Mouse (Mus musculus) left cerebral cortex, postnatal 4 days (tissue): ENCODE measurements around the gene Pcbp4. TPM values are rescaled to one million over a fixed set of nuclear protein-coding genes. Genes with fewer than 3 reads are reported as not detected.

Experiments used
- DNase-seq: peaks from one replicate; pipeline ENCODE4 v3.0.0-alpha.2; 2022
- intact Hi-C: fragments of 180-260 bp; cut with DNase I; formaldehyde crosslinking; loops from one replicate; pipeline ENCODE4 v1.15.1; 2025
- total RNA-seq, 2 experiments: library from RNA; stranded (reverse); gene quantifications; 2 replicates each; pipeline ENCODE4 v1.2.3; 2021

The Pcbp4 gene
- total RNA-seq, 2 experiments from 2014 or later, result 409 to 418 TPM

GRCm38 (mm10) chr9:106462430-106462800 is 9.3 kb downstream of the Pcbp4 start:
- intact Hi-C loops, result no loop called here
- DNase-seq, result no peak

DNA sequence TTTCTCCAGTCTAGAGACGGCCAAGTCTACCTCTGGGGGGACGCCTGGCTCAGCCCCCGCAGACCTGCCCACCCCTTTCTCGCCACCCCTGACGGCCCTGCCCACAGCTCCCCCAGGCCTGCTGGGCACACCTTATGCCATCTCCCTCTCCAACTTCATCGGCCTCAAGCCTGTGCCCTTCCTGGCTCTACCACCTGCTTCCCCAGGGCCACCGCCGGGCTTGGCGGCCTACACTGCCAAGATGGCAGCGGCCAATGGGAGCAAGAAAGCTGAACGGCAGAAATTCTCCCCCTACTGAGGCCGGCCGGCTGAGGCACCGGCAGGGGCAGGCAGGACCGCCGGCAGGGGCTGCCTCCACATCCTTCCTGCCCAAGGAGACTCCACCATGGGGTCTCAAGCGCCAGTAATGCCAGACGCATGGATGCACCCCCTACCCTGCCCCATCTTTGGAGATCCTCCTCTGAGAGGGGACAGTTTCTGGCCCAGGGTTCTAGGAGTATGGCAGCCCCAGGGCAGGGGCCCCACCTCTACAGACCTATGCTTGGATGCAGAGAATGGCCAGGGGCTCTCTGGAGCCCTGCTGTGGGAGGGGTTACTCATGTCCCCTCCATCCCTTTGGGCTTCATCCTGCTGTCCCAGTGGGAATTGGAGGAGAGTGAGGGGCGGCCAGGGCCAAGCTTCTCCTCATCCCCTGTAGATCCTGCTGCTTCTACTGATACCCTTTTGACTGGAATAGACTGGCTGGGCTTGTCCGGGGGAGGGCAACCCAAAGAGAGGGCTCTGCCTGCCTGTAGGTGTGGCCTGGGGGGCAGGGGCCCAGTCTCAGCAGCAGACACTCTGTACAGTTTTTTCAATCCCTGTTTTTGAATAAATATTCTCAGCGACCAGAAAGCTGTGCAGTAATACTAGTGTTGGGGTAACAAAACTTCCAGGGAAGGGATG is 10.3 kb downstream of the Pcbp4 start:
- intact Hi-C loops, result no loop called here
- peak; percentile 86 for DNase-seq

DNA sequence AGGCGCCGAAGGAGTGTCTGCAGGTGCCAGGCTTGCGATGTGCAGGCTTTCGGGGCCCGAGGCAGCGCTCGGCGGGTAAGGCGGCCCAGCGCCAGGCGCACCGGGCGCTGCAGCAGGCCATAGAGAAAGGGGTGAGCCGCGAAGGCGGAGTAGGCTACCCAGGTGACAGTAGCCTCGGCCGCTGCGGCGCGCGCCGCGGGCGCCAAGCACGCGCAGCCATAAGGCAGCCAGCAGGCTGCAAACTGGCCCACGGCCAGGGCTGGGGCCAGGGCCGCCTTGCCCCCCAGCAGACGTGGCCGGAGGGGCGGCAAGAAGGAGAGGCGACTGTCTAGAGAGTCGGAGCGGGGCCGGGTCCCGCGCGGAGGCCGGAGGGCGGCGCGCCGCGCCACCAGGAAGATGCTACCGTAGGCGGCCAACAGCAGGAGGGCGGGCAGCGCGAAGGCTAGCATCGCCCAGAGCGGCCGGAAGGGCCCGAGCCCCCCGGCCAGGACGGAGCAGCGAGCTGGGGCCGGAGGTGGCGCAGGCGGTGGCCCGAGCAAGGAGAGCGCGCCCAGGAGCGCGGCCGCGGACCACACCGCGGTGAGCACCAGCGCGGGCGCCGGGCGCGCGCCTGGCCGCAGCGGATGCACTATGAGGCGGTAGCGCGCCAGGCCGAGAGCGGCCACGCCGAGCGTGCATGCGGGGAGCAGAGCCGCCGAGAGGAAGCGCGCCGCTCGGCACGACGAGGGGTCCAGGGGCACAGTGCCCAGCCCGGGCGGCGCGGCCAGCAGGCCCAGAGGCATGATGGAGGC is 11.9 kb downstream of the Pcbp4 start:
- intact Hi-C loops, result no loop called here

DNA sequence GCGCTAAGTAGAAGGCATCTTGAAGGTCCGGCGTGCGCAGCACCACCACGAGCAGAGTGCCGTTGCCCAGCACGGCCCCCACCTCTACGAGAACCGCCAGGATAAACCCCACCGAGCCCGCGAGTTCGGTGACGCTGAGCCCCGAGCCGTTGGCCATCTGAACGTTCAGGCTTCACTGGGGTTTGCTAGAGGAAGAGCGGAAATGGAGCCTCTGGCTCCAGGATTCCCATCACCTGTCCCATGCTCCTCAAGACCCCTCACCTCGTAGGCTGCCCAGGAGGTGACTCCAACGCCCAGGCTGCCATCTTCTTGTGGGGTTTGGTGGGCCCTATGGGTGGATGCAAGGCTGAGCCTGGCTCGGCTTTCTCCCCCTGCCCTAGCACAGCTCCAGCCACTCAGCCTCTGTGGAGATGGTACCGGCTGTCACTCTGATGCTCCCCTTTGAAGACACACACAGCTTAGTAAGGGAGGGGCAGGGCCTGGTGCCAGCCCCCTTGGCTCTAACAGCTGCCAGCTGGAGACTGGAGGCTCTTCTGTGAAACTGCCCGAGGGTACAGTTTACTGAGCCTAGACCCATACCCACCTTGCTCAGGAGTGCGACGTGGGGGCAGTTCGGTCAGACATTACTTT is 12.6 kb downstream of the Pcbp4 start, which contains the start of gene Gpr62:
Gpr62 (minus strand) TSS at position 368 of the 630 bp plus-strand sequence.
- peak; percentile 95 for DNase-seq
- intact Hi-C loops, result no loop called here

More for the DNA sequence above, 11.9 kb downstream of the Pcbp4 start:
- peak; percentile 90 for DNase-seq

DNA sequence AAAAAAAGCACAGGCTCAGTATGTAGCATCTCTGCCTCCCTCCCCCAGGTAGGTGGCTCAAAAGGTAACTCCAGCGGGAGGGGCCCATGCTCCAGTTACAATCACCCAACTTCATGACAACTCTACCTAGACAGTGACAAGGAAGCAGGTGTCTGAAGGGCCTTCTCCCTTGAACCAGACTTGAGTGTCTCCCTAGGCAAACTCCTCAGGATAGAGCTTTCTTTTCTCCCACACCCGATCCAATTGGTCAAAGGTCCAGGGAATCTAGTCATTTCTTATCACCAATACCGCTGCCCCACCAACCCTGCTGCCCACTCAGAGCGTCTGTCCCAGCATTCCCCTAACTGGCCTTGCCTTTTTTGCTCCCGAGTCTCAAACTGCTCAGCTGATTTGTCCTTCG is 13.6 kb downstream of the Pcbp4 start:
- no peak for DNase-seq
- intact Hi-C loops, result no loop called here

DNA sequence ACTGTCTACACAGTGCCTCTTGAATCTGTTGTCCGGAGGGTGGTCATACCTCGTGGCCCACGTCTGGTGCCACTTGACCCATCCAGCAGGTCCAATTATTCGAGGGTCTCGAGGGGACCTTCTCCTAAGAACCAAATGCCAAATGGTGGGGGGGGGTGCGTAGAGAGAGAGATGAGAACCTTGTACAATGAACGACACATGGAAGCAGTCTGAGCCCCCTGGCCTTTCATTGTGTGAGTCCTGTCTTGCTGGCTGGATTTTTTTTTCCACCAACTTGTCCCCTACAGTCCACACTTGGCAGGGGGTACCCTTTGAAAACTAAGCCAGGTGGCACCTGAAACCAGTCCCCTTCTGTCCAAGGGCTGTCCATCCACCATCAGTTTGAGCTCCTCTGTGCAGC is 14.7 kb downstream of the Pcbp4 start:
- intact Hi-C loops, result no loop called here
- no peak for DNase-seq

DNA sequence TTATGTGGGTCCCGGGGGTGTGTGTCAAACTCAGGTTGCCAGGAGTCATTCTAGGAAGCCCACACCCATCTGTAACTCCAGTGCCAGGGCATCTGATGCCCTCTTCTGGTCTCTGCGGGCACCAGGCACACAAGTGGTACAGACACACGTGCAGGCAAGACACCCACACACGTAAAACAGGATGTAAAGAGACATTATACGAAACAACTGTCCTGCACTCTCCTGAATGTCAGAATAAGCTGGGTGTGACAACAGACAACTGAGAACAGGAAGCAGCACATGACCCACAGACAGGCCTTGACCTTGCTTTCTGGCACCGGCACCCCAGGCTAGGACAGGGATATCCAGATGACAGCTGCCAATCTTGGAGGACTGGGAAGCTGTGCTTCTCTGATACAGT is 16.2 kb downstream of the Pcbp4 start:
- no peak for DNase-seq
- intact Hi-C loops, result no loop called here

GRCm38 (mm10) chr9:106469776-106470175 is 16.7 kb downstream of the Pcbp4 start:
- intact Hi-C loops, result no loop called here
- no peak for DNase-seq

DNA sequence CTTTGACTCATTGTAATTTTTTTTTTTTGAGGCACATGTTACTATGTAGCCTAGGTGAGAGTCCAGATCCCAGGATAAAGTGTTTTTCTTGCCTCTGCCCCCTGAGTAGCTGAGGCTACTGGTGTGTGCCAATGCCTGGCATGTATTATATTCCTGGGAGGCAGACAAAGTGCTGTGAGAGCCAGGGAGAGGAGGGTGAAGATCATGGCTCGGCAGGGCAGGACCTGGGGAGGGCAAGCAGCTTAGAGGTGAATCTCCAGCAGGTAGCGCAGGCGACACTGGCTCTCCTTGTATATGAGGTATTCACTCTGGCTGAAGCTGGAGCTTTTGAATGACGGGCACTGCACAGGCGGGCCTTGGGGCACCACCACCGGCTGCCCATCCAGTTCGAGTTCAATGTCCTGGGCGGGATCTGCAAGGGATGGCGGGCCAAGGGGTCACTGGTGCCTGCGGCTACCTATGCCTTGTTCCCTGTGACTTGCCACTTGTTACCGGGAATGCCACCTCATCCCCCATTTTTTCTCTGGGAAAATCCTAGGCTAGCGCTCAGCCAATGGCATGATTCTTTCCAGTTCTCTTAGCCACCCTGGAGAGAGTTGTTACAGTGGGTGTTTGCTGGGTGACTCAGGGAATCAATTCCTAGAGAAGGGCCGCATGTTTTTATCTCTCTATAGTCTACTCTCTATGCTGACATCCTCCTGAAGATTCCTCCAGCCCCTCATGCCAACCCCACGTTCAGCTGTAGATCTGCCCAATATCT is 18.1 kb downstream of the Pcbp4 start:
- intact Hi-C loops, result no loop called here
- no peak for DNase-seq

DNA sequence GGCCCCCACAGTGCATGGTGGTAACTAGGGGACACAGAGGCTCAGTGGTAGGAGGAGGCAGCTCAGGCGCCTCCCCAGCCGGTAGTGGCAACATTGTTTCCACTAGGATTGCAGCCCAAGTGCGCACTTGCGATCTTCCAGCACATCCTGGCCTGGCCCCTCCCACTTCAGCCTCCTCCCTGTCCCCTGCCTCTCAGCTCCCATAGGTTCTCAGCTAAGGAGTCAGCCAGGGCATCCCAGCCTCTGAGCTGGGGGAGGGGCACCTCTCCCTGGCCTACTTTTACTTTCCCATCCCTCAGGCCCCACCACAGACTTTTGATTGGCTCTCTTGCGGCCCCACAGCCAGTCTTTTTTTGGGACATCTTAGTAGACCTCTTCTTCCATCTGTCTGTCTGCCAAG is 18.8 kb downstream of the Pcbp4 start:
- peak; percentile 44 for DNase-seq
- intact Hi-C loops, result no loop called here

DNA sequence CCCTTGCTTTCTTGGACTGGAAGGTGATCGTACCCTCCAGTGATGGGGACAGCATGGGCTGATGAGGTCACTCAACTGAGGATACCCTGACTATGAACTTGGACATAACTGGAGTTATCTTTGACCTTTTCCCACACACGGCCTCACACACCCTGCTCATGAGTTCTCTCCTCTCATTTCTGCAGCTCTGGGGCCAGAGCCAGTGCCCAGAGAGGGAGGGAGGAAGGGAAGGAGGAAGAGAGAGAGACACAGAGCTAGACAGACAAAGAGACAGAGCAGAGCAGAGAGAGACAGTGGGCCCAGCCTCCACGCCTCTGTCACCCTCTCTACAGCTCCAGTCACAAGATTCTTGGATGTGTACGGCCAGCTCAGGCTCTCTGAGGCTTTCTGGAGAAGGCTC is 19.2 kb downstream of the Pcbp4 start:
- intact Hi-C loops, result no loop called here
- peak; percentile 0 for DNase-seq

DNA sequence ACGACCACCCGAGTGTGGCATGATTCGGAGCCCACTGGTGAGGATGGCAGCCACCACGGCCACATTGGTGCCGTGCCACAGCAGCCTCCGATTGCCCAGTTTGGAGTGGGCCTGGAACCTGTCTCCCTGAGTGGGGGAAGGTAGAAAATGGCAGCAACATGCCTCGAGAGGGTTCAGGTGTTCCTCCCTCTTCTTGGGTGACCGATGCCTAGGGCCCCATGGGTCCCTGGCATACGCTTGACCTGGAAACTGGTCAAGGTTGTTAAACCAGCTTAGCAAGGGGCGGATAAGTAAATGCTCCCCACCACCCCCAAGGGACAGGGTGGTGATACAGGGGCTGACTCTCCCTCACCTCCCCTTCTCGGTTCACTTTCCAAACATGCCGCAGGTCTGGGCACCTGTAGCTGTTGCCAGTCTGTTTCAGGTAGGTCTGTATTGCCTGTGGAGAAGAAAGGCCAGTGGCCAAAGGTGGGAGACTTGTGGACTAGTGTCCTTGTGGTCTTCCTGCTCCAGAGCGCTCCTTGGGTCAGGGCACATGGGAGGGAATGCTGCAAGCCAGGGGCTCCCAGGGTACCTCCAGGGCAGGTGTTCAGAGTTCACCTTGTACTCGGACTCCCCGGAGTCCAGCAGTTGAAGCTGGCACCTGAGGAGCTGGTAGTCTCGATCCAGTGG is 20.1 kb downstream of the Pcbp4 start:
- intact Hi-C loops, result no loop called here
- DNase-seq, result peak; percentile 21

- intact Hi-C loops, result no loop called here
- DNase-seq, result peak; percentile 43
Measured at GRCm38 (mm10) chr9:106473753-106474105, 20.6 kb downstream of the Pcbp4 start.

- DNase-seq, result peak; percentile 84
- intact Hi-C loops, result no loop called here
Measured at GRCm38 (mm10) chr9:106474456-106474855, 21.4 kb downstream of the Pcbp4 start.

DNA sequence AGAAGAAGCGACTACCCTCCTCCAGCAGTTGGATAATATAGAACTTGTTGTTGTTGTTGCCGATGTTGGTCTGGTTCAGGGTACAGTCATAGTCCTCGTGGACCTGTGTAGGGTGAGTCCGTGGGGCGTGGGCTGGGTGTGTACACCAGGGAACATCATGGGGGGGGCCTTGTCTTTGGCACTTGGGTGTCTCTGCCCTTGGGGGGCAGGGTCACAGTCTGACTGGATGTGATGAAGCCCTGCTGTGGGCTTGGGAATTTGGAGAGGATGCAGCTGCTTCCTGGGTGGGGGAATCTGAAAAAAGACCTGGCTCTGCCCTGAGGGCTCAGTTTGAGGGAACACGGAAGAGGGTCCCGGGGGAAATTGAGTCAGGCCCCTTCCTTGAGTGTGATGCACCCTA is 22.0 kb downstream of the Pcbp4 start:
- DNase-seq, result peak; percentile 19
- intact Hi-C loops, result no loop called here

- intact Hi-C loops, result no loop called here
- DNase-seq, result peak; percentile 4
Measured at GRCm38 (mm10) chr9:106475663-106476001, 22.5 kb downstream of the Pcbp4 start, which contains the start of gene Rrp9. Rrp9 (plus strand) TSS chr9:106475963.

DNA sequence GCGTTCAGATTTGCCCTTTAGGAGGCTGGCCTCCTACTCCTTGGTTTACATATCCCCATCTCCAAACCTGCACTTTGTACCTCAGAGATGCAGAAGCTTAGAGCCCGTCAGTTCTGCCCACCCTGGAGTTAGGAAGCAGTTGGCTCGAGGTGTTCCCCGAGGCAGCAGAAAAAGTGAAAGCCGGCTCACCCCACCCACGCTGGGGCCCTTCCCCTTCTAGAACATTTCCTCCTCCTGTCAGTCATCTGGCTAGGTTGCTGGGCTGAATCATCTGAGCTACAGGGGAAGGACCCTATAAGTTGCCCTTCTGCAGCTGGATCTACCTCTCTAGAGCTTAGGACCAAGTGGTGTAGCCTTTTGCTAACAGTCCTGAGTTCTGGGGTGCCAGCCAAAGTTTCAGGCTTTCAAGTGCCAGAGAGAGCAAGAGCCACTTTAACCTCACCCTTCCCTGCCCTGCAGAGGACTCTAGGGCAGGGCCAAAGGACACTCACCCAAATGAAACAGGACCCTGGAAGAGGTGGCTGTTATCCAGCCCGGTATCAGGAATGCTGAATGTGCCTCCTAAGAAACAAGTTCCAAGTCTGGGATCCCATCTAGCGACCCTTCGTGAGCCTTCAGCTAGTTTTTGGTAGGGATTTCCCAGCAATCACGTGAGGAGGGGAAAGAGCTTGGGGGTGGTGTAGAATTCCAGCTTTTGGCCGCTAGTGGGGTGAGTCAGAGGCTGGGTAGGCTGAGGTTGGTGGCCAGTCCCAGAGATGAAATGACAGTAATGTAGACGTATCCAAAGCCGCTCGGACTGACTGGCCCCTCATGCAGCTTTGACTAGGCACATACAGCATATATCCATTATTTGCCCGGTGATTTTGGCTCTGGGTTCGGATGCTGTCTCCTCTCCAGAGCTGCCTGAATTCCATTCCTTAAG is 23.2 kb downstream of the Pcbp4 start:
- no peak for DNase-seq
- intact Hi-C loops, result no loop called here

DNA sequence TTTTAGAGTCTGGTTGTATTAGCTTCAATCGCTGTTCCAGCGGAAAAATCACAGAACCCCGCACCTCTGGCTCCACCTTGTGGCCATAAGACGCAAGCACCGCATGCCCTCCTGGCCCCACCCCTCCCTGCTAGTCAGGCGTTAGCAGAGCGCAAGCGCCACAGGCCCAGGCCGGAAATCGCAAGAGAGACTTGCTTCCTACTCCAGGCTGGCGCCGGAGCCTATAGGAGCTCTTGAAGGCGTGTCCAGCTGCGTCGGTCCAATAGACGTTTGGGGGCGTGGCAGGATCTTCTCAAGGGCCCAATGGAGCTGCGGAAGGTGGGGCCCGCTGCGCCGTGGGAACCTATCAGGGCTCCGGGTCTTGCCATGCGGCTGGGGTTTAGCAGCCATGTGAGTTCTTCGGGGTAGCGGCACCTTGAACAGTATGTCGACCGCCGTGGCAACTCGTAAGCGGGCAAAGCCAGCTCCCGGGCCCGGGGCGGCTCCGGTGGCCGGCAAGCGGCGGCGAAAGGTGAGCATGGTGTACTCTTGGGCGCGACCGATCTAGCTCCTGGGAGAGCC is 23.9 kb downstream of the Pcbp4 start, which contains the start of gene Parp3:
Parp3 (minus strand) TSS at position 26 of the 561 bp plus-strand sequence.
- intact Hi-C loops, result no loop called here
- peak; percentile 99 for DNase-seq

GRCm38 (mm10) chr9:106477649-106478048 is 24.6 kb downstream of the Pcbp4 start:
- intact Hi-C loops, result no loop called here
- no peak for DNase-seq
